Mouse (Mus musculus) hindbrain, embryonic 10.5 days (tissue): Measurements from ENCODE around the gene H2afv. TPM values are rescaled to one million over a fixed set of nuclear protein-coding genes. Genes with fewer than 3 reads are reported as not detected.
"Not testable (repeated sequence)": the region's sequence is repeated elsewhere in the genome, so short reads cannot be mapped to it uniquely, and the experiment has no call there.

Experiments used
- DNase-seq: peaks from one replicate; pipeline ENCODE4 v3.0.0-alpha.2; 2017; ENCODE audit warnings: low spot score
- H3K27ac ChIP-seq: fragments of 300-500 bp; sonication (generic); 2 replicates; pipeline ENCODE4 v1.5.1; 2016; ENCODE audit warnings: mild to moderate bottlenecking, moderate library complexity
- H3K27me3 ChIP-seq: fragments of 300-500 bp; sonication (generic); 2 replicates; pipeline ENCODE4 v1.6.1; 2016; ENCODE audit warnings: mild to moderate bottlenecking; ENCODE audit not compliant: poor library complexity, insufficient read depth, severe bottlenecking
- H3K36me3 ChIP-seq: fragments of 300-500 bp; sonication (generic); 2 replicates; pipeline ENCODE4 v1.6.1; 2016; ENCODE audit warnings: mild to moderate bottlenecking, moderate library complexity
- H3K4me1 ChIP-seq: fragments of 300-500 bp; sonication (generic); replicated peaks from 2 replicates; pipeline ENCODE4 v1.6.1; 2016; ENCODE audit warnings: mild to moderate bottlenecking
- H3K4me3 ChIP-seq: fragments of 300-500 bp; sonication (generic); 2 replicates; pipeline ENCODE4 v1.5.1; 2016; ENCODE audit warnings: mild to moderate bottlenecking, moderate library complexity
- H3K9me3 ChIP-seq: fragments of 300-500 bp; sonication (generic); 2 replicates; pipeline ENCODE4 v1.6.1; 2016; ENCODE audit warnings: mild to moderate bottlenecking, moderate library complexity
- WGBS: fragments of 180-500 bp; shearing (Covaris S2); methylation state at CpG from one replicate; pipeline ENCODE4 v1.1.7; 2016; 5-methylcytosine and 5-hydroxymethylcytosine counted together
- polyA plus RNA-seq: library from polyadenylated mRNA; unstranded; fragments of >200 nt; fragmentation: Nextera tagmentation; extraction: Ambion mirVana; gene quantifications from 2 replicates; pipeline ENCODE4 v1.2.1, GENCODE M21; 2016

Gene H2afv
- polyA plus RNA-seq, 1 experiment from 2014 or later: 962 TPM

GRCm38 (mm10) chr11:6418751-6419150 lies 25.5 kb downstream of the H2afv start:
- WGBS: 89% methylated on average over 5 of the region's 5 CpGs
- Histone ChIP-seq H3K4me1 (peaks cover 29% of the 10 kb centered on the region), H3K4me3 (peak overlapping the region; percentile 98), H3K27me3 (no peaks in the 10 kb centered on the region), H3K27ac (no peak overlapping the region), H3K36me3 (peaks cover 71% of the 10 kb centered on the region), H3K9me3 (no peaks in the 10 kb centered on the region)
- no peak for DNase-seq

- Histone ChIP-seq H3K4me1 (peaks cover 29% of the 10 kb centered on the region), H3K4me3 (peak overlapping the region; percentile 98), H3K27me3 (no peaks in the 10 kb centered on the region), H3K36me3 (peaks cover 58% of the 10 kb centered on the region), H3K9me3 (no peaks in the 10 kb centered on the region), H3K27ac (no peak overlapping the region)
- no peak for DNase-seq
Observed at GRCm38 (mm10) chr11:6417490-6417889, 26.8 kb downstream of the H2afv start.

- no peaks in the 10 kb centered on the region for H3K27me3 ChIP-seq
- no peaks in the 10 kb centered on the region for H3K9me3 ChIP-seq
- DNase-seq: no peak
- peak overlapping the region; percentile 99; the same call in 1 of the 2 replicates for H3K27ac ChIP-seq
- 49% methylated on average over 2 of the region's 2 CpGs for whole genome bisulfite sequencing
- H3K4me1 ChIP-seq: peaks cover 29% of the 10 kb centered on the region
- peaks cover 54% of the 10 kb centered on the region for H3K36me3 ChIP-seq
- peak overlapping the region; percentile 98 for H3K4me3 ChIP-seq
Observed at GRCm38 (mm10) chr11:6417069-6417468, 27.2 kb downstream of the H2afv start.

- WGBS: 2% methylated on average over 30 of the region's 30 CpGs
- Histone ChIP-seq H3K27ac (peak overlapping the region; percentile 99), H3K36me3 (peaks cover 49% of the 10 kb centered on the region), H3K27me3 (no peaks in the 10 kb centered on the region), H3K9me3 (no peaks in the 10 kb centered on the region), H3K4me3 (peak overlapping the region; percentile 98), H3K4me1 (peaks cover 29% of the 10 kb centered on the region)
- peak; percentile 74 for DNase-seq
Observed at GRCm38 (mm10) chr11:6416405-6417034, 27.7 kb downstream of the H2afv start.

DNA sequence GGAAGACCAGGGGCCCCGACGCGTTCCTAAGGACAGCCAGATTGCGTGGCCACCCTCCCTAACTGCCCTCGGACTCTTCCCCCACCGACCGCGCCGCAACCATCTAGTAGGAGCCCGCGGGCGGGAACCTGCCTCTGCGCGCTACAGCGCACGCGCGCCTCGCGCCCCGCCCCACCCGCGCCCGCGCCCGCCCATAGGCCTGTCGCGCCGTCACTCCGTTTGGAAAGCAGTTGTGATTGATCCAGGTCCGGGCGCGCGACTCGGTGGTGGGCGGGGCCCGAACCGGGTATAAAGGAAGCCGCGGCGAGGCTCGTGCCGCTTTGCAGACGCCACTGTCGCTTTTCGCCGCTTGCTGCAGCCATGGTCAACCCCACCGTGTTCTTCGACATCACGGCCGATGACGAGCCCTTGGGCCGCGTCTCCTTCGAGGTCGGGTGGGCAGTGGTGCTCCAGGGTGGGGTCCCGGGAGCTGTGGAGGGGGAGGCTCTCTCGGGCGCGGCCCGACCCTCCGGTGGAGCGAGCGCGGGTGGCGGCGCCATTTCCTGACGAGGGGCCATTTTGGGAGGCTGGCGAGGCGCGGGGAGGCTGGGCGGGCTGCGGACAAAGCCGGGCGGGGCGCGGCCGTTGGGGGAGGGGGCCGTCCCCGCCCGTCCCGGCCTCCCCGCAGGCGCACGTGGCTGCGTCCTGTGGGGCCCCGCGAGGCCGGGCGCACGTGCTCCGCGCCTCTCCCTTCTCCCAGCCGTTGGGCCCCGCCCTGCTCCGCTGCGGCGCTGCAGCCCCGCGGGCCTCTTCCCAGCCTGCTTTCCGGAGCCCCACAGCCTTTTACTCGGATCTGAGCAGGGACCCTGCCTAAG lies 28.5 kb downstream of the H2afv start:
- Histone ChIP-seq H3K9me3 (no peaks in the 10 kb centered on the region), H3K27ac (peak overlapping the region; percentile 99), H3K36me3 (peaks cover 42% of the 10 kb centered on the region), H3K27me3 (no peaks in the 10 kb centered on the region), H3K4me3 (peak overlapping the region; percentile 98), H3K4me1 (peaks cover 29% of the 10 kb centered on the region)
- under 1% methylated on average over 102 of the region's 102 CpGs for WGBS
- DNase-seq: peak; percentile 99

- Histone ChIP-seq H3K4me1 (peaks cover 33% of the 10 kb centered on the region), H3K4me3 (peak within 1 kb of the TSS; percentile 98), H3K27me3 (no peaks in the 10 kb centered on the region), H3K27ac (peak within 1 kb of the TSS; percentile 99), H3K9me3 (no peaks in the 10 kb centered on the region), H3K36me3 (peaks cover 34% of the 10 kb centered on the region)
- WGBS: 13% methylated on average over 21 of the region's 21 CpGs
- peak; percentile 40 for DNase-seq
Observed at GRCm38 (mm10) chr11:6414751-6415550, 29.3 kb downstream of the H2afv start, which contains the start of gene Ppia. TSS of gene Ppia (plus strand) at chr11:6415443.

- H3K9me3 ChIP-seq: no peaks in the 10 kb centered on the region
- no peaks in the 10 kb centered on the region for H3K27me3 ChIP-seq
- no peak overlapping the region for H3K4me3 ChIP-seq
- WGBS: 94% methylated on average over 12 of the region's 12 CpGs
- H3K4me1 ChIP-seq: peaks cover 28% of the 10 kb centered on the region
- H3K36me3 ChIP-seq: peaks cover 18% of the 10 kb centered on the region
- H3K27ac ChIP-seq: no peak overlapping the region
- DNase-seq: no peak
Observed at GRCm38 (mm10) chr11:6413264-6413663, 31.0 kb downstream of the H2afv start.

DNA sequence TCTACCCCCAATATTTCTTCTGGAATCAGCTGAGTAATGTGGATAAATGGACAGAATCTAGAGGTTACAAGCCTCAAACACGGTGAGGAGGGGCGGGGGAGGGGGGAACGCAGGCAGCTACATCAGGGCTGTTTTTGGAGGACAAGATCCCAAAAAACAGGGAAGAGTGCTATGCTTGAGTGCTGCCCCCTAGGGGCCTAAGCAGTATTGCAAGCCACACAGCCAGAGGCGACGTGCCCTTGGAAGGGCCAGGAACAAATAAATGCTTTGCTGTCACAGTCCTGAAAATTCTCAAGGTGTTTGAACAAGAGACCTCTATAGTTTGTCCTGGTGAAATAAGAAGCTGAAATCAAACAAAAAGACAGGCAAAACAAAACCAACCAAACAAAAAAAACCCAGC lies 32.6 kb downstream of the H2afv start:
- peaks cover 4% of the 10 kb centered on the region for H3K36me3 ChIP-seq
- peaks cover 19% of the 10 kb centered on the region for H3K4me1 ChIP-seq
- H3K4me3 ChIP-seq: no peak overlapping the region
- 12% methylated on average over 5 of the region's 5 CpGs for WGBS
- no peaks in the 10 kb centered on the region for H3K27me3 ChIP-seq
- no peaks in the 10 kb centered on the region for H3K9me3 ChIP-seq
- peak; percentile 84 for DNase-seq
- no peak overlapping the region for H3K27ac ChIP-seq

DNA sequence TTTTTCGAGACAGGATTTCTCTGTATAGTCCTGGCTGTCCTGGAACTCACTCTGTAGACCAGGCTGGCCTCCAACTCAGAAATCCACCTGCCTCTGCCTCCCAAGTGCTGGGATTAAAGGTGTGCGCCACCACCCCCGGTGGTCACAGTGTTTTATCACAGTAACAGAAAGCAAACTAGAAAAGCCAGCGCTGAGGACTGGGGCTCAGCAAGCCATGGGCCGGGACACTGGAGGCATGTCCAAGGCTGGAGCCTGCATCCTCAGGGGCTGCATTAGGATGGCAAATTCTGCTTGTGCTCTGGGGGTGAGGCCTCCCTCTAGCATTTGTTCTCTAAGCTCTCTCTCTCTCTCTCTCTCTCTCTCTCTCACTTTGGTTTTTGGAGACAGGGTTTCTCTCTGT lies 33.5 kb downstream of the H2afv start:
- not testable (repeated sequence) for H3K27me3 ChIP-seq, DNase-seq, H3K27ac ChIP-seq, H3K4me3 ChIP-seq, H3K9me3 ChIP-seq
- Histone ChIP-seq H3K36me3 (peaks cover 11% of the 10 kb centered on the region), H3K4me1 (peaks cover 28% of the 10 kb centered on the region)
- WGBS: 86% methylated on average over 5 of the region's 5 CpGs

DNA sequence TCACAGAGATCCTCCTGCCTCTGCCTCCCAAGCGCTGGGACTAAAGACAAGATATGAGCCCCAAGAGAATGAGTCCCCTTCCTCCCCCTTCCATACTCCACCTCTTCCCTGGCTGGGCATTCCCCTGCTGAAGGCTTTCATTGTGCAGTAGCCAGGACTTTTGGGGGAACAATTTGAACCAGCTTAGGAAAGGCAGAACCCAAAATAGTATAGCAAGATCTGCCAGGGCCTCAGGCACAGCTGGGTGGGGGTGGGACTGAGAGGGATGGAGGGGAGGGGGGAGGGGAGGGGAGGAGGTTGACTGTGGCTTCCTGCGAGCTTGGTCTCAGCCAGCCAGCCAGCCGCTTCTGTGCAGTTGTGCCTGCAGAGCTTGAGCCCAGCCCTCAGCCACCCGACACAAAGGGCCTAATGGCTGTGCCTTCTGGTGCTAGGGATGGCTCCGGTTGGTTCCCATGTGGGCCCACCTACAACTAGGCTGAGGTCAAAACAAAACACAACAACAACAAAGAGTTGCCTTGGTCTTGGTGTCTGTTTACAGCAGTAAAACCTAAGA lies 34.1 kb downstream of the H2afv start:
- H3K27ac ChIP-seq: peak overlapping the region; percentile 53; the same call in 1 of the 2 replicates
- 51% methylated on average over 5 of the region's 5 CpGs for WGBS
- peaks cover 17% of the 10 kb centered on the region for H3K36me3 ChIP-seq
- H3K27me3 ChIP-seq: no peaks in the 10 kb centered on the region
- H3K4me1 ChIP-seq: peaks cover 31% of the 10 kb centered on the region
- H3K9me3 ChIP-seq: no peaks in the 10 kb centered on the region
- DNase-seq: no peak
- H3K4me3 ChIP-seq: no peak overlapping the region

GRCm38 (mm10) chr11:6407162-6407621 lies 37.1 kb downstream of the H2afv start:
- H3K27ac ChIP-seq: no peak overlapping the region
- no peak for DNase-seq

More at GRCm38 (mm10) chr11:6407162-6407621, 37.1 kb downstream of the H2afv start:
- Histone ChIP-seq H3K9me3 (no peaks in the 10 kb centered on the region), H3K36me3 (peaks cover 46% of the 10 kb centered on the region), H3K4me1 (peaks cover 28% of the 10 kb centered on the region), H3K4me3 (no peak overlapping the region), H3K27me3 (no peaks in the 10 kb centered on the region)
- 87% methylated on average over 3 of the region's 3 CpGs for WGBS
